Mouse (Mus musculus): ENCODE measurements around the gene Prap1. TPM values are rescaled to one million over a fixed set of nuclear protein-coding genes. Genes with fewer than 3 reads are reported as not detected.
"Not testable (repeated sequence)": the region's sequence is repeated elsewhere in the genome, so short reads cannot be mapped to it uniquely, and the experiment has no call there.

Gene Prap1
- polyA plus RNA-seq, 1 experiment, result not detected

GRCm38 (mm10) chr7:140126022-140126350 lies 32.8 kb downstream of the Prap1 start:
- peak overlapping the region; percentile 65 for H3K4me3 ChIP-seq (ENCODE audit: insufficient read depth, low read length)
- TF ChIP-seq CTCF (IDR thresholded peaks at IDR 0.05; ENCODE audit: borderline replicate concordance, insufficient read depth, low read length), result no peak
- TF ChIP-seq POLR2A (IDR thresholded peaks at IDR 0.05; ENCODE audit: low read depth, low read length), result no peak
- H3K27ac ChIP-seq (ENCODE audit: insufficient read depth, low read length), result no peak overlapping the region
- peaks cover 2% of the 10 kb centered on the region; the same call in 1 of the 2 replicates for H3K4me1 ChIP-seq (ENCODE audit: control insufficient read depth, insufficient read depth, low read length)

GRCm38 (mm10) chr7:140126934-140127333 lies 33.7 kb downstream of the Prap1 start:
- TF ChIP-seq CTCF (IDR thresholded peaks at IDR 0.05; ENCODE audit: borderline replicate concordance, insufficient read depth, low read length), result no peak
- Histone ChIP-seq H3K4me3 (ENCODE audit: insufficient read depth, low read length) (no peak overlapping the region), H3K27ac (ENCODE audit: insufficient read depth, low read length) (no peak overlapping the region), H3K4me1 (ENCODE audit: control insufficient read depth, insufficient read depth, low read length) (peaks cover 2% of the 10 kb centered on the region; the same call in 1 of the 2 replicates)

GRCm38 (mm10) chr7:140127911-140128310 lies 34.7 kb downstream of the Prap1 start:
- no peak overlapping the region for H3K4me3 ChIP-seq (ENCODE audit: insufficient read depth, low read length)
- TF ChIP-seq POLR2A (IDR thresholded peaks at IDR 0.05; ENCODE audit: low read depth, low read length), result no peak
- H3K27ac ChIP-seq (ENCODE audit: insufficient read depth, low read length), result no peak overlapping the region
- H3K4me1 ChIP-seq (ENCODE audit: control insufficient read depth, insufficient read depth, low read length), result peaks cover 2% of the 10 kb centered on the region; the same call in 1 of the 2 replicates

- H3K4me3 ChIP-seq (ENCODE audit: insufficient read depth, low read length); H3K27ac ChIP-seq (ENCODE audit: insufficient read depth, low read length); H3K4me1 ChIP-seq (ENCODE audit: control insufficient read depth, insufficient read depth, low read length): not testable (repeated sequence)
These were observed 39.0 kb downstream of the Prap1 start for GRCm38 (mm10) chr7:140132184-140132583.

GRCm38 (mm10) chr7:140134033-140134432 lies 40.8 kb downstream of the Prap1 start:
- H3K4me1 ChIP-seq (ENCODE audit: control insufficient read depth, insufficient read depth, low read length); H3K4me3 ChIP-seq (ENCODE audit: insufficient read depth, low read length); H3K27ac ChIP-seq (ENCODE audit: insufficient read depth, low read length): not testable (repeated sequence)

GRCm38 (mm10) chr7:140135106-140135770 lies 42.0 kb downstream of the Prap1 start:
- no peaks in the 10 kb centered on the region for H3K4me1 ChIP-seq (ENCODE audit: control insufficient read depth, insufficient read depth, low read length)
- H3K4me3 ChIP-seq (ENCODE audit: insufficient read depth, low read length), result no peak overlapping the region
- no peak overlapping the region for H3K27ac ChIP-seq (ENCODE audit: insufficient read depth, low read length)
- TF ChIP-seq CTCF (IDR thresholded peaks at IDR 0.05; ENCODE audit: borderline replicate concordance, insufficient read depth, low read length), result no peak
- no peak for TF ChIP-seq POLR2A (IDR thresholded peaks at IDR 0.05; ENCODE audit: low read depth, low read length)

GRCm38 (mm10) chr7:140137135-140138020 lies 44.2 kb downstream of the Prap1 start, which contains the start of gene Mtg1:
TSS of gene Mtg1 (plus strand) at chr7:140137564.
- TF ChIP-seq CTCF (IDR thresholded peaks at IDR 0.05; ENCODE audit: borderline replicate concordance, insufficient read depth, low read length) (no peak), POLR2A (IDR thresholded peaks at IDR 0.05; ENCODE audit: low read depth, low read length) (peak; percentile 69)
- Histone ChIP-seq H3K27ac (ENCODE audit: insufficient read depth, low read length) (no peak within 1 kb of the TSS), H3K4me1 (ENCODE audit: control insufficient read depth, insufficient read depth, low read length) (no peaks in the 10 kb centered on the region), H3K4me3 (ENCODE audit: insufficient read depth, low read length) (peak within 1 kb of the TSS; percentile 76)

- H3K4me1 ChIP-seq (ENCODE audit: control insufficient read depth, insufficient read depth, low read length), result no peaks in the 10 kb centered on the region
- TF ChIP-seq CTCF (IDR thresholded peaks at IDR 0.05; ENCODE audit: borderline replicate concordance, insufficient read depth, low read length) (no peak), POLR2A (IDR thresholded peaks at IDR 0.05; ENCODE audit: low read depth, low read length) (no peak)
- H3K27ac ChIP-seq (ENCODE audit: insufficient read depth, low read length), result no peak overlapping the region
- peak overlapping the region; percentile 76 for H3K4me3 ChIP-seq (ENCODE audit: insufficient read depth, low read length)
These were observed 44.8 kb downstream of the Prap1 start for GRCm38 (mm10) chr7:140138021-140138310.

GRCm38 (mm10) chr7:140141350-140141749 lies 48.2 kb downstream of the Prap1 start:
- no peaks in the 10 kb centered on the region for H3K4me1 ChIP-seq (ENCODE audit: control insufficient read depth, insufficient read depth, low read length)
- H3K27ac ChIP-seq (ENCODE audit: insufficient read depth, low read length), result no peak overlapping the region
- TF ChIP-seq POLR2A (IDR thresholded peaks at IDR 0.05; ENCODE audit: low read depth, low read length) (no peak), CTCF (IDR thresholded peaks at IDR 0.05; ENCODE audit: borderline replicate concordance, insufficient read depth, low read length) (peak; percentile 83; the same call in 1 of the 2 replicates)
- H3K4me3 ChIP-seq (ENCODE audit: insufficient read depth, low read length), result no peak overlapping the region

- no peak overlapping the region for H3K4me3 ChIP-seq (ENCODE audit: insufficient read depth, low read length)
- TF ChIP-seq CTCF (IDR thresholded peaks at IDR 0.05; ENCODE audit: borderline replicate concordance, insufficient read depth, low read length) (no peak), POLR2A (IDR thresholded peaks at IDR 0.05; ENCODE audit: low read depth, low read length) (no peak)
- no peak overlapping the region for H3K27ac ChIP-seq (ENCODE audit: insufficient read depth, low read length)
- no peaks in the 10 kb centered on the region for H3K4me1 ChIP-seq (ENCODE audit: control insufficient read depth, insufficient read depth, low read length)
These were observed 51.4 kb downstream of the Prap1 start for GRCm38 (mm10) chr7:140144550-140144949.

Other genes starting within 250 kb of the Prap1 start
- gene Kndc1, start 198.7 kb upstream of the Prap1 start, polyA plus RNA-seq (2011; ENCODE audit: insufficient read length, low read depth, missing spikeins), result not detected in 2 replicates
- not detected in 2 replicates for gene Utf1, start 149.6 kb upstream of the Prap1 start, polyA plus RNA-seq (2011; ENCODE audit: insufficient read length, low read depth, missing spikeins)
- not detected in 2 replicates for gene 6430531B16Rik, start 114.6 kb upstream of the Prap1 start, polyA plus RNA-seq (2011; ENCODE audit: insufficient read length, low read depth, missing spikeins)
- 9.0 and 17.4 TPM in 2 replicates for gene Adam8, start 100.8 kb upstream of the Prap1 start, polyA plus RNA-seq (2011; ENCODE audit: insufficient read length, low read depth, missing spikeins)
- gene Zfp511, start 57.0 kb upstream of the Prap1 start, polyA plus RNA-seq (2011; ENCODE audit: insufficient read length, low read depth, missing spikeins), result 19.8 and 21.0 TPM in 2 replicates
- gene Tubgcp2, start 56.7 kb upstream of the Prap1 start, polyA plus RNA-seq (2011; ENCODE audit: insufficient read length, low read depth, missing spikeins), result 29.9 and 38.5 TPM in 2 replicates
- not detected in 2 replicates for gene Msx3, start 44.3 kb upstream of the Prap1 start, polyA plus RNA-seq (2011; ENCODE audit: insufficient read length, low read depth, missing spikeins)
- gene Caly, start 10.8 kb upstream of the Prap1 start, polyA plus RNA-seq (2011; ENCODE audit: insufficient read length, low read depth, missing spikeins), result not detected in 2 replicates
- gene Fuom, start 9.0 kb downstream of the Prap1 start, polyA plus RNA-seq (2011; ENCODE audit: insufficient read length, low read depth, missing spikeins), result 15.1 and 29.3 TPM in 2 replicates
- gene Paox, start 22.4 kb downstream of the Prap1 start, polyA plus RNA-seq (2011; ENCODE audit: insufficient read length, low read depth, missing spikeins), result 8.9 and 9.8 TPM in 2 replicates
- 85.2 and 95.9 TPM in 2 replicates for gene Echs1, start 23.1 kb downstream of the Prap1 start, polyA plus RNA-seq (2011; ENCODE audit: insufficient read length, low read depth, missing spikeins)
- 18.0 and 19.7 TPM in 2 replicates for gene Mtg1, start 44.2 kb downstream of the Prap1 start, polyA plus RNA-seq (2011; ENCODE audit: insufficient read length, low read depth, missing spikeins)
- 0.16 TPM in 1 of 2 replicates, not detected in the other for gene Sprn, start 61.5 kb downstream of the Prap1 start, polyA plus RNA-seq (2011; ENCODE audit: insufficient read length, low read depth, missing spikeins)
- gene Olfr522, start 71.4 kb downstream of the Prap1 start, polyA plus RNA-seq (2011; ENCODE audit: insufficient read length, low read depth, missing spikeins), result not detected in 2 replicates
- not detected in 2 replicates for gene Olfr523, start 79.8 kb downstream of the Prap1 start, polyA plus RNA-seq (2011; ENCODE audit: insufficient read length, low read depth, missing spikeins)
- not detected in 2 replicates for gene Olfr524, start 112.6 kb downstream of the Prap1 start, polyA plus RNA-seq (2011; ENCODE audit: insufficient read length, low read depth, missing spikeins)
- gene Cd163l1, start 124.9 kb downstream of the Prap1 start, polyA plus RNA-seq (2011; ENCODE audit: insufficient read length, low read depth, missing spikeins), result not detected in 2 replicates
- gene 5830411N06Rik, start 153.9 kb downstream of the Prap1 start, polyA plus RNA-seq (2011; ENCODE audit: insufficient read length, low read depth, missing spikeins), result not detected in 2 replicates
- gene Olfr525, start 227.5 kb downstream of the Prap1 start, polyA plus RNA-seq (2011; ENCODE audit: insufficient read length, low read depth, missing spikeins), result not detected in 2 replicates
- gene Olfr527, start 240.6 kb downstream of the Prap1 start, polyA plus RNA-seq (2011; ENCODE audit: insufficient read length, low read depth, missing spikeins), result not detected in 2 replicates